Mouse (Mus musculus) small intestine, adult 2 months (tissue): Measurements from ENCODE around the gene Pcf11.

Experiments
- CTCF ChIP-seq: fragments of 200-500 bp; IDR thresholded peaks from 2 replicates; pipeline ENCODE4 v1.5.1; 2012; ENCODE audit warnings: low read depth, mild to moderate bottlenecking, control low read depth, inconsistent platforms, low read length, moderate library complexity, mixed read lengths; ENCODE audit not compliant: insufficient replicate concordance, insufficient read length; ENCODE audit errors: extremely low read depth
- POLR2A ChIP-seq: fragments of 200-500 bp; IDR thresholded peaks from 2 replicates; pipeline ENCODE4 v1.6.1; 2012; ENCODE audit warnings: low read depth, mild to moderate bottlenecking, control low read depth, inconsistent platforms, low read length, moderate library complexity

DNA sequence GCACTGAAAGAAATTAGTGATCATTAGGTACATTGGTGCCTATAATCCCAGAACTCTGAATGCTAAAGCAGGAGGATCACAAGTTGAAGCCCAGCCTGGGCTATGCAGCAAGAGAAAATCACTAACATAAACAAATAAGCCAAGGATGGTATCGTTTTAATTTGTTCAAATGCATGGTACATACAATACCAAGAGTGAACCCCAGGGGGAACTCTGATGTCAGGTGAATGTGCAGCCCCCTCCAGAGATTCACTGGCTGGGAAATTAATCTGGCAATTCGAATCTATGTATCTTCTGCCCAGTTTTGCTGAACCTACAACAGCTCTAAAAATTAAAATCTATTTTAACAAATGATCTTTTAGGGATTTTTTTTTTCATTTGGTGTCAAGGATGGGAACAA, 45.2 kb downstream of the Pcf11 start:
- no peak for TF ChIP-seq CTCF
- no peak for TF ChIP-seq POLR2A
